Mouse (Mus musculus) stomach, postnatal 0 days (tissue): ENCODE data around the gene Cldn9.

Experiments
- CTCF ChIP-seq: IDR thresholded peaks from 2 replicates; pipeline ENCODE4 v1.5.1; 2016; ENCODE audit warnings: antibody characterized with exemption, low read depth, mild to moderate bottlenecking, moderate library complexity
- EP300 ChIP-seq: optimal IDR thresholded peaks from 2 replicates; pipeline ENCODE3; 2016; ENCODE audit warnings: antibody characterized with exemption

DNA sequence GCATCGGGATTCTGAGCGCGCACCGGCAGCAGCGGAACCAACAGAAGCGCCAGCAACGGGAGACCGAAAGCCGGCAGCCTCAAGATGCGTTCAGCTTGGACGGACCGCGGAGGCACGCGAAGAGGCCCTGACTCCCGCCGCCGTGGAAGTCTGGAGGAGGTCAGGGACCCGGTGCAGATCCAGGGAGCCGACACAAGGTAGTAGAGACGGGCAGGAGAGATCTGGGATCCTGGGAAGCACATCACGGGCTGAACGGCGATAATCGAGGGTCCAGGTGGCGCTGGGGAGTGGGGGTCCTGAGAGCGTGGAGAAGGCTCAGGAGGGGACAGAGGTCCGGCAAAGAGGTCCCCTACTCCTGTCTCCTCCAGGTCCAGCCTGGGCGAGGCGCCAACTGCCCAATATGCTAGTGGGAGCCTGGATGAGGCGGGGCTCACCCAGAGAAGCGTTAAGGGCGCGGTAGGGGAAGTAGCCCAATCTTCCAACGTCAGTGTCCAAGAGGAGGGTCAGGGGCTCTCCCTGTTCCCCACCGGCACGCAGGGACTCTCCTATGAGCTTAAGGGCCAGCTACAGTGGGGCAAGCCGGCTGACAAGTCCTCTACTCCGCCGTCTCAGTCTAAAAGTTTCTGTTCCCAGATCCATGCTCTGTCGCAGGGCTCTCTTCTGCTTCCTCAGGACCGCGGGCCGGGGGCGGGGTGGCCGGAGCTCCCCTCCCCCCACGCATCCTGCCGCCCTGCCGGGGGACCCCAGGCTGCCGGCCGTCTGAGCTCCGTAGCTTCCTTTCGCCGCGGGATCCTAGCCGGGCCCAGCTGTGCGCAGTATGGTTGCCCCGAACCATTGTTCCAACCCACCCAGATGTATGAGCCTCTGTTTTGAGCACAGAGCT, 39.0 kb downstream of the Cldn9 start, which contains the start of gene Mmp25:
- TF ChIP-seq EP300 (no peak), CTCF (no peak)
